Comparison of ENCODE assay signal across 26 mouse cellular contexts in genomic region chr2:131377055-131377454, GRCm38 (mm10). TPM values are rescaled to one million over a fixed set of nuclear protein-coding genes. Genes with fewer than 3 reads are reported as not detected.
A peak's percentile ranks its signal among the peaks of the same experiment; 100 is the strongest.
DNase-seq lines count a peak whose midpoint lies in the region; ATAC-seq and TF ChIP-seq lines count a peak whose summit lies in the region.
"Had no signal": no experiment of that assay in that cellular context is flagged by ENCODE, and none has a peak within 500 bp of the region (broad histone marks: within the 10 kb centered on the region; RNA-seq: fewer than 3 reads in every experiment).

No protein-coding gene starts in this region.

- no peak for ATAC-seq in midbrain, embryonic 14.5 days (ENCODE audit: low FRiP score, low TSS enrichment)
- ATAC-seq: activated CD4-positive, CD25-positive, alpha-beta regulatory T cell, adult 4 months; inflammation-experienced regulatory T-cells, adult 6 months; lung, postnatal 0 days; Patski had no signal

- no peaks in the 10 kb centered on the region for H3K27me3 ChIP-seq in CH12.LX (replicated peaks)
- H3K27me3 ChIP-seq in midbrain, embryonic 14.5 days (ENCODE audit: control insufficient read depth, insufficient read depth, low read length), result no peaks in the 10 kb centered on the region
- H3K27me3 ChIP-seq: forebrain, embryonic 12.5 days; heart, embryonic 12.5 days; hindbrain, embryonic 13.5 days; limb, embryonic 15.5 days; liver, embryonic 15.5 days; midbrain, embryonic 12.5 days; neural tube, embryonic 13.5 days; Patski had no signal

- H3K36me3 ChIP-seq in CH12.LX (replicated peaks in 1 of 2; ENCODE audit: control insufficient read depth in 1 of 2, insufficient read depth in 1 of 2, low read length in 1 of 2), result no peaks in the 10 kb centered on the region
- no peaks in the 10 kb centered on the region for H3K36me3 ChIP-seq in midbrain, embryonic 14.5 days (ENCODE audit: control insufficient read depth, insufficient read depth, low read length)
- H3K36me3 ChIP-seq: embryonic facial prominence, embryonic 10.5 days; forebrain, embryonic 12.5 days; heart, embryonic 12.5 days; hindbrain, embryonic 13.5 days; limb, embryonic 15.5 days; liver, embryonic 15.5 days; midbrain, embryonic 12.5 days; neural tube, embryonic 13.5 days had no signal

- peaks cover 3% of the 10 kb centered on the region for H3K9me3 ChIP-seq in CH12.LX (replicated peaks; ENCODE audit: low read length)
- no peaks in the 10 kb centered on the region for H3K9me3 ChIP-seq in midbrain, embryonic 14.5 days (ENCODE audit: control insufficient read depth, low read length)
- H3K9me3 ChIP-seq: embryonic facial prominence, embryonic 10.5 days; forebrain, embryonic 12.5 days; hindbrain, embryonic 13.5 days; limb, embryonic 15.5 days; liver, embryonic 15.5 days; midbrain, embryonic 12.5 days; neural tube, embryonic 13.5 days had no signal

- in situ Hi-C loops in CH12.LX (cut with MboI; ENCODE audit: low pct_ligation_motif_present, low pct_unique_long_range_greater_than_20kb, low sequenced_read_pairs), result no loop called here

- no peak for TF ChIP-seq RAD21 in CH12.LX (IDR thresholded peaks at IDR 0.05; ENCODE audit: low read depth, low read length)

- no peak for DNase-seq in CH12.LX (ENCODE audit: extremely low read depth)
- DNase-seq in frontal cortex, adult 2 months (ENCODE audit: extremely low spot score in 1 of 2, low spot score in 1 of 2), result peak; percentile 67 to 72
- peak; percentile 43 to 62 for DNase-seq in left cerebral cortex, adult 18-20 months (ENCODE audit: low spot score in 2 of 2)
- peak; percentile 47 to 58 for DNase-seq in right cerebral cortex, postnatal 10 days (ENCODE audit: low spot score in 2 of 2)
- no peak for DNase-seq in lung, adult 2 months
- DNase-seq in T-cell, adult 2 months (ENCODE audit: low spot score), result no peak
- DNase-seq in urinary bladder, postnatal 10 days (ENCODE audit: low spot score), result no peak
- DNase-seq in midbrain, embryonic 14.5 days, result no peak
- DNase-seq: adrenal gland, postnatal 14 days; cerebellum, adult 2 months; heart, postnatal 14 days; kidney, adult 9 months; kidney, postnatal 4 days; thymus, postnatal 36 days had no signal

- no peak for TF ChIP-seq EP300 in CH12.LX (IDR thresholded peaks at IDR 0.05; ENCODE audit: low read length)

- H3K27ac ChIP-seq in CH12.LX (ENCODE audit: insufficient read depth, low read depth), result peak overlapping the region; percentile 23
- H3K27ac ChIP-seq in midbrain, embryonic 14.5 days (replicated peaks; ENCODE audit: low read depth, low read length), result no peak overlapping the region
- H3K27ac ChIP-seq: embryonic facial prominence, embryonic 10.5 days; forebrain, embryonic 12.5 days; hindbrain, embryonic 13.5 days; limb, embryonic 15.5 days; liver, embryonic 15.5 days; midbrain, embryonic 12.5 days; neural tube, embryonic 13.5 days had no signal

- no peak overlapping the region for H3K9ac ChIP-seq in CH12.LX (ENCODE audit: insufficient read depth, low read depth)
- H3K9ac ChIP-seq in midbrain, embryonic 14.5 days (replicated peaks; ENCODE audit: low read length), result no peak overlapping the region
- H3K9ac ChIP-seq: forebrain, embryonic 12.5 days; heart, embryonic 12.5 days; hindbrain, embryonic 13.5 days; limb, embryonic 15.5 days; liver, embryonic 15.5 days; midbrain, embryonic 12.5 days; neural tube, embryonic 13.5 days had no signal

- dilution Hi-C loops in CH12.LX (cut with MboI; ENCODE audit: extremely low pct_ligation_motif_present, extremely low pct_unique_long_range_greater_than_20kb, low sequenced_read_pairs), result no loop called here

- no peak overlapping the region for H3K4me3 ChIP-seq in CH12.LX (replicated peaks in 1 of 3; ENCODE audit: low read depth in 2 of 3, low read length in 2 of 3, poor library complexity in 1 of 3)
- no peak overlapping the region for H3K4me3 ChIP-seq in lung, adult 2 months (replicated peaks; ENCODE audit: extremely low read depth, low read depth, low read length)
- H3K4me3 ChIP-seq in midbrain, embryonic 14.5 days (replicated peaks; ENCODE audit: low read depth, low read length), result no peak overlapping the region
- H3K4me3 ChIP-seq: embryonic facial prominence, embryonic 10.5 days; forebrain, embryonic 12.5 days; heart, embryonic 12.5 days; hindbrain, embryonic 13.5 days; limb, embryonic 15.5 days; liver, embryonic 15.5 days; midbrain, embryonic 12.5 days; neural tube, embryonic 13.5 days had no signal

- TF ChIP-seq CTCF in CH12.LX (conservative IDR thresholded peaks at IDR 0.05 in 1 of 2, IDR thresholded peaks at IDR 0.05 in 1 of 2; ENCODE audit: low read depth in 2 of 2, low read length in 2 of 2), result no peak
- no peak for TF ChIP-seq CTCF in lung, adult 2 months (IDR thresholded peaks at IDR 0.05; ENCODE audit: insufficient read depth, low read length)

- WGBS in lung, adult 2 months, result 32% methylated on average over 6 of the region's 6 CpGs
- 66% methylated on average over 6 of the region's 6 CpGs for WGBS in midbrain, embryonic 14.5 days

- TF ChIP-seq POLR2A in CH12.LX (IDR thresholded peaks at IDR 0.05; ENCODE audit: low read depth, low read length), result no peak
- no peak for TF ChIP-seq POLR2A in lung, adult 2 months (IDR thresholded peaks at IDR 0.05; ENCODE audit: borderline replicate concordance, extremely low read depth, low read depth, low read length)

- peaks cover 7 to 14% of the 10 kb centered on the region in 2 experiments for H3K4me1 ChIP-seq in CH12.LX (ENCODE audit: control insufficient read depth in 1 of 2, insufficient read depth in 2 of 2)
- no peaks in the 10 kb centered on the region for H3K4me1 ChIP-seq in lung, adult 2 months (ENCODE audit: control insufficient read depth, insufficient read depth, low read length)
- no peaks in the 10 kb centered on the region for H3K4me1 ChIP-seq in midbrain, embryonic 14.5 days (ENCODE audit: control insufficient read depth, insufficient read depth, low read length)
- H3K4me1 ChIP-seq: embryonic facial prominence, embryonic 10.5 days; forebrain, embryonic 12.5 days; heart, embryonic 12.5 days; hindbrain, embryonic 13.5 days; limb, embryonic 15.5 days; liver, embryonic 15.5 days; midbrain, embryonic 12.5 days; neural tube, embryonic 13.5 days had no signal

- H3K79me2 ChIP-seq in CH12.LX (replicated peaks; ENCODE audit: control insufficient read depth, extremely low read depth, insufficient read depth, poor library complexity, severe bottlenecking), result no peaks in the 10 kb centered on the region

- 0 out of 2 replicates have a peak overlapping the region, but pooled peaks have one; percentile 16 for H3K4me2 ChIP-seq in CH12.LX (ENCODE audit: insufficient read depth, low read depth, poor library complexity, severe bottlenecking)
- no peak overlapping the region for H3K4me2 ChIP-seq in midbrain, embryonic 14.5 days (ENCODE audit: low read length)
- H3K4me2 ChIP-seq: forebrain, embryonic 12.5 days; heart, embryonic 12.5 days; hindbrain, embryonic 13.5 days; limb, embryonic 15.5 days; liver, embryonic 15.5 days; midbrain, embryonic 12.5 days; neural tube, embryonic 13.5 days had no signal

TF ChIP-seq in CH12.LX, 34 proteins besides CTCF, POLR2A, EP300 and RAD21:
- TF ChIP-seq USF1 (IDR thresholded peaks at IDR 0.05; ENCODE audit: low read depth, low read length) (no peak), PAX5 (IDR thresholded peaks at IDR 0.05; ENCODE audit: low read length) (no peak)

RNA-seq across cellular contexts. Expression of gene Rnf24, which starts 24.4 kb away (rescaled TPM):
- 3.4 and 3.9 TPM in 2 replicates for total RNA-seq in CH12.LX (2012; rRNA removed)
- 3.5 and 3.9 TPM in 2 replicates for total RNA-seq in CH12.LX (2014; rRNA removed)
- polyA plus RNA-seq in CH12.LX (2012; ENCODE audit: insufficient read length, low read depth), result 11.8 and 14.7 TPM in 2 replicates
- 20.3 and 21.8 TPM in 2 replicates for polyA plus RNA-seq in frontal cortex, adult 2 months (2012; rRNA removed)
- 10 to 100 TPM; 40.7 to 41.8 TPM for total RNA-seq in left cerebral cortex, adult 18-20 months (2021)
- 2.1 and 3.6 TPM in 2 replicates for polyA plus RNA-seq in lung, adult 2 months (2012; rRNA removed)
- 19.6 and 21.2 TPM in 2 replicates for polyA plus RNA-seq in midbrain, embryonic 14.5 days (2014; fragmentation: Nextera tagmentation; extraction: Ambion mirVana)

Comparison
In these comparisons a context has a peak if more than half of its experiments do, and no peak if none do; other contexts are left out.
1. DNase-seq: peak in frontal cortex, adult 2 months (2 of 2), left cerebral cortex, adult 18-20 months (2 of 2) and right cerebral cortex, postnatal 10 days (2 of 2); none in CH12.LX (single experiment), lung, adult 2 months (single experiment), T-cell, adult 2 months (single experiment), urinary bladder, postnatal 10 days (single experiment) and midbrain, embryonic 14.5 days (single experiment).